13 mouse cellular contexts compared by ENCODE assay signal in genomic region chr1:185243013-185243412, GRCm38 (mm10).
"Had no signal": no experiment of that assay in that cellular context is flagged by ENCODE, and none has a peak within 500 bp of the region (broad histone marks: within the 10 kb centered on the region; RNA-seq: fewer than 3 reads in every experiment).

No protein-coding gene starts in this region.

- H3K4me3 ChIP-seq: midbrain, embryonic 10.5 days; midbrain, embryonic 12.5 days; neural tube, embryonic 12.5 days; stomach, embryonic 15.5 days had no signal

- DNase-seq: lung, embryonic 14.5 days; lung, postnatal 10 days; lung, postnatal 4 days; midbrain, embryonic 14.5 days; right cerebral cortex, postnatal 14 days; thymus, adult 2 months; thymus, postnatal 25 days; thymus, postnatal 4 days had no signal

- H3K9ac ChIP-seq: lung, embryonic 14.5 days; midbrain, embryonic 12.5 days; neural tube, embryonic 12.5 days; stomach, embryonic 15.5 days had no signal

- H3K4me2 ChIP-seq: lung, embryonic 14.5 days; midbrain, embryonic 12.5 days; neural tube, embryonic 12.5 days; stomach, embryonic 15.5 days had no signal

- H3K27me3 ChIP-seq: midbrain, embryonic 12.5 days; neural tube, embryonic 12.5 days; stomach, embryonic 15.5 days had no signal

- H3K27ac ChIP-seq: midbrain, embryonic 10.5 days; midbrain, embryonic 12.5 days; neural tube, embryonic 12.5 days; stomach, embryonic 15.5 days; stomach, postnatal 0 days had no signal

- H3K9me3 ChIP-seq: midbrain, embryonic 10.5 days; midbrain, embryonic 12.5 days; neural tube, embryonic 12.5 days; stomach, embryonic 15.5 days had no signal

- H3K4me1 ChIP-seq: midbrain, embryonic 10.5 days; midbrain, embryonic 12.5 days; neural tube, embryonic 12.5 days; stomach, embryonic 15.5 days had no signal
